Mouse (Mus musculus): Measurements from ENCODE around the gene Helq. TPM values are rescaled to one million over a fixed set of nuclear protein-coding genes. Genes with fewer than 3 reads are reported as not detected.

Helq gene
- polyA plus RNA-seq (2017; shearing (Covaris generic)), result 22.0 TPM

GRCm38 (mm10) chr5:100798165-100798860 is at the start of gene Helq, which contains the start of gene Mrps18c:
Gene Helq (minus strand): TSS chr5:100798598.
Gene Mrps18c (plus strand): TSS chr5:100798627.

GRCm38 (mm10) chr5:100845485-100845847 is 47.1 kb upstream of the Helq start, which contains the start of gene Gpat3:
Gene Gpat3 (plus strand): TSS chr5:100845713.

GRCm38 (mm10) chr5:100820483-100821184 is 22.2 kb upstream of the Helq start, which contains the start of gene Abraxas1:
Gene Abraxas1 (minus strand): TSS chr5:100820965.

GRCm38 (mm10) chr5:100719235-100720088 is 78.9 kb downstream of the Helq start, which contains the start of gene Hpse:
Gene Hpse (minus strand): TSS chr5:100719716.

Other genes with a start within 250 kb of the Helq start
- 30.7 TPM for gene Plac8, start 226.4 kb downstream of the Helq start, polyA plus RNA-seq (2017; shearing (Covaris generic))
- gene Coq2, start 123.5 kb downstream of the Helq start, polyA plus RNA-seq (2017; shearing (Covaris generic)), result 41.3 TPM
- 1.1 TPM for gene Hpse, start 78.9 kb downstream of the Helq start, polyA plus RNA-seq (2017; shearing (Covaris generic))
- gene Mrps18c, start within 50 bp of the Helq start, polyA plus RNA-seq (2017; shearing (Covaris generic)), result 82.2 TPM
- gene Abraxas1, start 22.4 kb upstream of the Helq start, polyA plus RNA-seq (2017; shearing (Covaris generic)), result 12.4 TPM
- 1.7 TPM for gene Gpat3, start 47.1 kb upstream of the Helq start, polyA plus RNA-seq (2017; shearing (Covaris generic))

Measured in effector memory CD4-positive, alpha-beta T cell, adult 5 months (primary cell).